Mouse (Mus musculus) telencephalon, adult 2 months (tissue): ENCODE data around the gene Pdpk1.

ENCODE experiments used
- DNase-seq: peaks from one replicate; pipeline ENCODE4 v3.0.0-alpha.2; 2011; ENCODE audit warnings: low read depth, low spot score

Pdpk1 gene

DNA sequence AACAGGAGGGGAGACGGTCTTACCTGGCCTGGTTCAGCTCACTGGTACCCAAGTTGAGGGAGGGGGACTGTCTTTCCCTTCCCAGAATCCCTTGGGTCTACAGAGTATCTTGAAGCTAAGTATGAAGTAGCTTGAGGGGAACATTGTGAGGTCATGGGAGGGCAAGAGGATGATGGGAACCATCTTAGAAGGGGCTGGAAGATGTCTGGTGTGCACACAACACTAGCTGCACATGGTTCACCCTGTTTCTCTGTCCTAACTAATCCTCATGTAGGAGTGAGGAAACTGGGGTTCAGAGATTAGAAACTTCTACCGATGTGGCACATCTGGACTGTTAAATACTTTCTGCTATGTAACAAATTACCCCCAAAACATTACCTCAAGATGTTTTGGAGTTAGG lies at the start of gene Pdpk1:
Pdpk1 (minus strand) TSS at position 101 of the 400 bp plus-strand sequence.
- DNase-seq = no peak

DNA sequence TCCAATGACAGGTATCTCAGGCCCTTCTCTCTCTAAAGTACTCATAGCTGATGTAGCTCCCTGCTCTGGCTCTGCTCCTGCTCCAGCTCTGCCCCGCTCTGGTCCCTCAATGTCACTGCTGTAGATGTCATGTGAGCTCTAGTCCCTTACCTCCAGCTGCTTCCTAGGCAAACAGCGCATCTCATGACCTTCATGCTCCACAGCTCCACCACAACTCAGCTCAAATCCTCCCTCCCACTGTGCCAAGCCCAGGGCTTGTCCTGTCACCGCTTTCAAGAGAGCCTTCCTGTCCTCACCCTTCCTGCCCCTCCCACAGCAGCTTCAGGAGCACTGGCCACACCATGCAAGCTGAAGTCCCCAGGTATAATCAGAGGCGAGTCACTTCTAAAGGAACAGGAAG lies 49.0 kb upstream of the Pdpk1 start:
- no peak for DNase-seq

DNA sequence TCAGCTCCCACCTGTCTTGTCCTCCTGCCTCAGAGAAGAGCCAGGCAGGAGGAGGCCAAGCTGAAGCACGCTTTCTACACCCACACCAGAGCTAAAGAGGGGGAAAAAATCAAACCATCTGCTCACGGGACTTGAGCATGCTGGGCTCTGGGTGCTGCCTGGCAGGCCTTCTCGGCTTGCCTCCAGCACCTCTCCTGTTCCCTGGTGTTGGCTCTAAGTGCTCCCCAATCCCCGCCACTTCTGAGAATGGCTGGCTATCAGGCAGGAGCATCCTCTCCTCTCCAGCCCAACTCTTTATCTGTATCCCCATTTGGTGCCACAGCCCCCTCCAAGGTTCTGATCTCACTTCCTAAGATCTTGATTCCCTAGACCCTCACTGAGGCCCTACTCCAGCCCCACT lies 48.5 kb upstream of the Pdpk1 start:
- peak; percentile 89 for DNase-seq

DNA sequence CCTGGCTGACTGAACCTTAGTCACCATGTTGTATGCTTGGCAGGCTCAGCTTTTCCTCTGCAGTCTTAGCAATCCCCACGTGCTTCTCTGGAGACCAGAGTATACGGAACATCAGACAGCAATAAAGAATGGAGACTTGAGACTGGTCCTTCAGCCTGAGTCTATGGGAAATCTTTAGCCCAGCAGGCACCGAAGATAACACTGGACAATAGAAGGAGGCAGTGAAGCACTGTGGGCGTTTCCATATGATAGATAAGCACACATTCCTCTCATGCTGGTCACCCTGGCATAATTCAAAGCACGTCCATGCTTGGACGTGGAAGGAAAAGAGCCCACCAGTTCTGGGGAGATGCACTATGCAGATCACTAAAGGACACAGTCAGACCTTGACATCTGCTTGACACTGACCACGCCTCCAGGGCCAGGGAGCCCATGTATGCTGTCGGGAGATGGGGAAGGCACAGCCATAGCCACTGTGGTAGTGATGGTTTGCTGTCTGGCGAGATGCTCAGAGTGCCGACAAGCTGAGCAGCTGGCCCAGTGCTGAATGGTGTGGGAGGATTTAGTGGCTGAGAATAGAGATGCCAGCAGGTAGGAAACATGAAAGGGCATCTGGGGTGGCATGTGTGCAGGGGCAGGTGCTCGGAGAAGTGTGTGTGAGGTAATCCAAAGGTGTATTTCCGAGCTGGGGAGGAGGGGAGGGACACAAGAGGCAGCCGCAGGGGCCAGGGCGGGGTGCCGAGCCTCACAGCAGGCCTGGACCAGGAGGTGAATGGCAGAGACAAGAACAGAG lies 46.5 kb upstream of the Pdpk1 start:
- DNase-seq = no peak

DNA sequence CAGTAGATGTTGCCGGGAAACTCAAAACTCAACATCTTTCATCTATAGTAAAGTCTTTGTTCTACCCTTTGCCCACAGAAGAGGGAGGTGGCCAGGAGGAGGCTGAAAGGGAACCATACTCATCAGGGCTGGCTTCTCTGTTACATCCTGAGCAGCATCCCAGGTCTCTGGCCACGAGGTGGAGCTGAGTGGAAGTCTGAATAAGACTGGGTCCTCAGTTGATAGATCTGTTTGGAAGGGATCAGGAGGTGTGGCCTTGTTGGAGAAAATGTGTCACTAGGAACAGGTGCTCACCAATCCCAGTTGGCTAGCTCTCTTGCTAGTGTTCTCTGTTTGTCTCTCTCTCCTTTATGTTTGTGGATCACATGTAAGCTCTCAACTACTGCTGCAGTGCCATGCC lies 44.6 kb upstream of the Pdpk1 start:
- no peak for DNase-seq

DNA sequence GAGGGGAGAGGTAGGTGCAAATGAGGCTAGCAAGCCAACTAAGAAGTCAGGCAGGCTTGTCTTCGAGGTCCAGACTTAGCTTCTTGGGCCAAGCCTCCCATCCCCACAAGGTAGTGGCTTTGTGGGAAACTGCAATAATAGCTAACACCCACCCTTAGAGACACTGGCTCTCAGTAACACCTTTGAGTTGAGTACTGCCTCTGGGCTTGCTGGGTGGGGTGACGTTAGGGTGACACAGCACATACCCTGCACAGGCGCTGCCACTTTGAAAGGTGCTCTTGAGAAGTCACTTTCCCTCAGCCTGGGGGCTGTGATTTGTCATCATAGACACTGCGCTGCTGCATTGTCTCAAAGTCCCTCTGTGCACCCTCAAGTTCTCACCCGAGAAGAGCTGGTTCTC lies 43.0 kb upstream of the Pdpk1 start:
- DNase-seq = no peak

DNA sequence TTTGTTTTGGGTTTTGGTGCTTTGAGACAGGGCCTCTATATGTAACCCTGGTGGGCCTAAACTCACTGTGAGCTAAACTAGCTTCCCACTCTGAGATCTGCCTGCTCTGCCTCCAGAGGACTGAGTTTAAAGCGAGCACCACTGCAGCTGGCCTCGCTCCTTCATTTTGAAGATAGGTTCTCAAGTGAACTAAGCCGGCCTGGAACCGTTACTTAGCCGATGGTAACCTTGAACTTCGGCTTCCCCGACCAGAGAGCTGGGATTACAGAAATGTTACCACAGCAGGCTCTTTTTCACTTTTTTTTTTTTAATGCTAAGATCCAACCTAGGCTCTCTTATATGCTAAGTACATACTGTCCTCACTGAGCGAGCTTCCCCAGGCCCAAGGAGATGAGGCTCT lies 42.5 kb upstream of the Pdpk1 start:
- no peak for DNase-seq

DNA sequence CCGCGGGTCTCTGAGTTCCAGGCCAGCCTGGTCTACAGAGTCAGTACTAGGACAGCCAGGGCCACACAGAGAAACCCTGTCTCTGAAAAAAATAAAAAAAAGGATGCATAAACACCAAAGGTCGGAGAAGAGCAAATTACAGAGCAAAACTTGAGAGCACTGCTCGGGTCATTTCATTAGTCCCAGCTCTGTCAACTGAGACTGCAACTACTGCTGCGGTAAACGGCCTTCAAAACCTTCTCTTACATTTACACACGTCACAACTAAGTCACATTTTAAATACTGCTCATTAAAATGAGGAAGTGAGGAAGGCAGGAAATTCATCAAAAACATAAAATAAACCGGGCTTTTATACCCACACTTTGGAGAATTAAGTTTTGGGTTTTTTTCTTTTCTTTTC lies 42.1 kb upstream of the Pdpk1 start:
- DNase-seq = no peak

DNA sequence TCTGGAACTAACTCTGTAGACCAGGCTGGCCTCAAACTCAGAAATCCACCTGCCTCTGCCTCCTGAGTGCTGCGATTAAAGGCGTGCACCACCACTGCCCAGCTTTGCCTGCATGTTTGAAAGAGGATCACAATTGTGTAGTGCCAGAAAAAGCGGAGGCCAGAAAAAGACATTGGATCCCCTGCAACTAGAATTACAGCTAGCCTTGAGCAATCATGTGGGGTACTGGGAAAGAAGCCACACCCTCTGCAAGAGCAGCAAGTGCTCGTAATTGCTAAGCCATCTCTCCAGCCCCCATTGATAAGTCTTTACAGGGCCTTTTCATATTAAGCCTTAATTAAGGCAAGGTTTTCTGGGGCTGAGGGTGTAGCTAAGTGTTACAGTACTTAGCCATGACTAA lies 40.8 kb upstream of the Pdpk1 start:
- no peak for DNase-seq

DNA sequence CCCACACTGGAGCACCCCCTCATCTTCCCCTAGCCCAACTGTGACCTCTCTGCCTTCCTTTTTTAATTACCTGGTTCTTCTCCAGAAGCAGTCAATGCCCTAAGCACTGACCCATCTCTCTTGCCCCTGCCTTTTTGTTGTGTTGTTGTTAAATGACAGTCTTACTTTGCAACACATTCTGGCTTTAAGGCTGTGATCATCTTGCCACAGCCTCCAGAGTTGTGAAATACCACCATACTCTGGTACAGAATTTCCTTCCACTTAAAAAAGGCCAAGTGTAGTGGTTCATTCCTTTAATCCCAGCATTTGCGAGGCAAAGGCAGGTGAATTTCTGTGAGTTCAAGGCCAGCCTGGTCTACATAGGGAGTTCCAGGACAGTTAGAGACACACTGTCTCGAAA lies 40.2 kb upstream of the Pdpk1 start:
- DNase-seq = no peak

DNA sequence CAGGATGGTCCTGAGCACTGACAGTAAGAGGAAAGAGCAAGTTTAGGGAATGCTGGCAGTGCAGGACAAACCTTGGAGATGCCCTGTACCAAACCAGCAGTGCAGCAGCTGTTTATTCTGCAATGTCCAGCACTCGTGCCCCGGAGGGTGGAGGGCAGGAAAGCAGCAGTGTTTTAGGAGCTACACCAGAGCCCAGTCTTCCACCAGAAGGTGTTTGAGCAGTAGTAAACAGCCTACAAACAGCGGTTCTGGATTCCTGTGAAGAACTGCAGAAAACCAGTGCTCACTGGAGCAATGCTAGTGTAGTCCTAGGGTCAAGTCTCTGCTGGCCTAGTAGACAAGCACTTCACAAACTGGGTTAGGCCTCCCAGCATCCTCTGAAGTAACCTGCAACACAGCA lies 23.5 kb upstream of the Pdpk1 start:
- DNase-seq = no peak

DNA sequence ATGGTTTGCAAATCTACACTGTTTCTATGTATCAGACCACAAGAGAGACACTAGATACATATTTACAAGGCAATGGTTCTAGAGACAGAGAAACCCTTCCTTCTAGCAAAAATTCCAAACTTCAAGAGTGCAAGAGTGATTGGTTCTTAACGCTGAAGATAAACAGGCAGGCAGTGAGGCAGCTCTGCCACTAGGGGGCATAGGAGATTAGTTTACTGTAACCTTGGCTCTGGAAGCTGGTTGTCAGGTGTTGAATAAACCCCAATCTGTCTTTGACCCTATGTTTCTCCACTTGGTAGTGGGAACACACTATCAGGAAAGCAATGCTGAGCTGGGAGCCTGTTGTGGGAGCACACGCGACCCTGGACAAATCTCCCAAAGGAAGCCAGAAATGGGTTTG lies 22.7 kb upstream of the Pdpk1 start:
- DNase-seq = no peak

DNA sequence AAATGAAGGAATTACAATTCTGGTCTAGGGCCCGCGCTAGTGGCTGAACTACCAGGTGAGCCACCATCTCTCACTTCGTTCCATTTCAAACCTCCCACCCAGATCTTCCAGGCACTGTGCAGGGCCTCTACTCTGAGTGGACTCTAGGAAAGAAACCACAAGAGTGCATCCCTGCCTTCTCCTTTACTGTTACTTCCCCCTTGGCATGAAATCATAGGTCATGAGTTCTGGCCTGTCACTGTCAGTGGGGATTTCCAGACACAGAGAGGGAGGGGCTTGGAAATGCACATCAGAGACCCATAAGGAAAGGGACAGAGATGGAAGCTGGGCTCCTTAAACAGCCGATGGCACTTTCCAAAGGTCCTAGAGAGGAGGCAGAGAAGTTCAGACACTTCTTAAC lies 21.0 kb upstream of the Pdpk1 start:
- DNase-seq = no peak

DNA sequence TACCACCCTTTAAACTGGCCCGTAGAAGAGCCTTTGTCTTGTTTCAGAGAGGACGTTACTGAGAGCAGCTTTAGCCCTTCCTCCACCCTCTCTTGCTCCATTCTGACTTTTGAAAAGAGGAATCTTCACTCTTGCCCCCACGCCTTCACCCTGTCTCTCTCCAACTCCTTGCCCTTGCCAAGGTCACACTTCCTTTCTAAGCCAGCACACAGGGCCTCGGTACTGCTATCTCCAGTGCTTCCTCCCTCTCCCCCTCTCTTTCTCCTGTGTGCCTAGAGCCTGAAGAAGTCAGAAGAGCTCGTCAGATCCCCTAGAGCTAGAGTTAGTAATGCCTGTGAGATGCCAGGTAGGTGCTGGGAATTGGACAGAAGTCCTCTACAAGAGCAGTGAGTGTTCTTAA lies 20.0 kb upstream of the Pdpk1 start:
- no peak for DNase-seq

DNA sequence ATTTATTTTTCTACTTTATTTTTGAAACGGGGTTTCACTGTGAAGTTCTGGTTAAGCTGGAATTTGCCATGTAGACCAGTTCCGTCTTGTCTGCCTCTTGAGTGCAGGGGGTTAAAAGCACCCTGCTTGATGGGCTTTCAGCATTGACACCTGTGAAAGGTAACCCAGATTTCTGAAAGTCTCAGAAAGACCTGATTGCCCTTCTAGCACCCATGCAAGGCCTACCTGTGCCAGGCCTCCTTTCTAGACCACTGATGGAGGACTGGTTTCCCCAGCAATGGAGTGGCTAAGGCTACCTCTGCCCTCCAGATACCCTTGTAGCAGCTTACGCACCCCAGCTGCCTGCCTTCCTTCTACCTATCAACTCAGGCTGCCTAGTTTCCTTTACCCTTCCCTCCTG lies 19.4 kb upstream of the Pdpk1 start:
- DNase-seq = no peak

DNA sequence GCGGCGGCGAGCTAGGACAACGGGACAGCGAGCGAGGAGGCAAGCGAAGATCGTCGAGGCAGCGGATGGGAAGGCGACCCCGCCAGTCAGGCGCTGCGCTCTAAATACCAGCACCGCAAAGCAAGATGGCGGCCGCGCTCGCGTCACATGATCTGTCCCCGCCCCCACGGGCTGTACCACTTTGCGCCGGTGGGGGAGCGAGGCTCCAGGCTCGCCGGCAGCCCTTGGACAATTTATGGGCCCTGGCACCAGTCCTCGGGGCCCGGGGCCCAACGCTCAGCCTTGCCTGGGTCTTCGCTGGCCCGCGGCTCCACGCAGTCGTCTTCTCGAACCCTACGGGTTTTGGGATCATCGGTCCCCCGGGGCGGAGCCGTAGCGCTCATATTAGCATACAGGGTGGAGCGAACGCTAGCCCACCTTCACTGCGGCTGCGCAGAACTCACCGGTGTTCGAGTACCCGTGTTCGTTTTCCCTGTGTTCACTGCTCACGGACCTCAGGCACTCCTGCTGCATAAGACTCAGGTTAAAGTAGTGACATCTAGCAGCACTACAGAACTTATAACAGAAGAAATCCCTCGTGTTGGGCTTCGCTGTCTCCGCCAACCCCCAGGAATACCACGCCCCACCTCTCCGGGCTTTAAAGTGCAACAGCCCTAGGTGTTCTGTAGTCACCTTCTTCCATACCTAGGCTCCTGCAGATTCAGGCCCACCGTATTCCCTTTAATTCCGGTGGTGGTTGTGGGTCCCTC lies 18.8 kb upstream of the Pdpk1 start, which contains the start of gene Atp6v0c:
Atp6v0c (minus strand) TSS at position 386 of the 749 bp plus-strand sequence.
- peak; percentile 92 for DNase-seq

DNA sequence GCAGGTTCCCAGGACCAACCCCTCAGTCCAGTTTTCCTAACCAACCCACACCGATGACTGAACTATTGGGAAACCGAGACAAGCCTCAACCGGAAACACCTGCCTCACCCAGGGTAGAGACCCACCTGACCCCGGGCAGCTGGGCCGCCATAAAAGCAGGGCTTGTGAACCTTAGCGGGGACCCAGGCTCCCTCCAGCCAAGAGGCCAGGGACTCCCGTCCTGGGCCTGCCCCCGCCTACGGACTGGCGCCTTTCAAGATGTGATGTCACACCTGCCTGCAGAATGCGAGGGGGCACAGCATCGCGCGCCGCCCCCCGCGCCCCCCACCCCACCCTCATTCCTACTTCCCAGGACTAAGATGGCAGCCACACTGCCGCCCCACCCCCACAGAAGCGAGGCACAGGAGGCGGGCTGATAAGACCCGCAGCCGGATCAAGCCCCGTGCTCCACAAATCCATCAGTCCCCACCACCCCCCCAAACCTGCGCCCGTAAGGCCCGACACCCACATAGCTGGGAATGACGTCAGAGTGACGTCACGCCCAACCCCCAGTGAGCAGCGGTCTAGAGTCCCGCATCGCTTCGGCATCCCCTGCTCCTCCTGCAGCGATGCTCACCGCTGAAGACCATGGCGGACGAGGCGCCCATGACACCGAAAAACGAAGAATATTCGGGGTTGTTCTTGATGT lies 18.0 kb upstream of the Pdpk1 start:
- peak; percentile 47 for DNase-seq

DNA sequence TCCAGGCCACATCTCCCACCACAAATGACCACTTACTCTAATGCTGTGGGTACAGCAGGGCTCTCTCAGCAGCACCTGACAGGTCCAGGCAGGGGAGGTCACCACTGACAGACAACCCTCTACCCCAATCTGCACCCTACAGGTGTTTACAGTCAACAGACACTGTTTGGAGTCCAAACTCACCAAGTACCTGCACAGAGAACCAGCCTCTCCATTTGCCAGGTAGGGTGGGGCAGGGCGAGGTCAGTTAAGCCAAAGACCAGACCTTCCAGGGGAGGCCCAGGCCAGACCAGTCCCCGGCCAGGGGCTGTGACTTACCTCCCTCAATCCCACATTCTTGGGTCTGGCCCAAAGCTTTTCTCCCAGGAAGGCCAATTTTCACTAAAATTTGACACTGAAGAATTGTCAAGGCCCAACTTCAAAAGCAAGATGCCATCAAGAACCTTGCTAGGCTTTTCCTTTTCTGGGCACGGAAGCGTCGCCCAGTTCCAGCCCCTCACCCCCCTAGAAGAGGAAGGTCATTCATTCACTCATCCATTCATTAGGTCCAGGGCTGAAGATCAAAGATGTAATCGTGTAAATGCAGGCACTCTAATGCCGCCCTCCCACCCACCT lies 17.3 kb upstream of the Pdpk1 start:
- no peak for DNase-seq

DNA sequence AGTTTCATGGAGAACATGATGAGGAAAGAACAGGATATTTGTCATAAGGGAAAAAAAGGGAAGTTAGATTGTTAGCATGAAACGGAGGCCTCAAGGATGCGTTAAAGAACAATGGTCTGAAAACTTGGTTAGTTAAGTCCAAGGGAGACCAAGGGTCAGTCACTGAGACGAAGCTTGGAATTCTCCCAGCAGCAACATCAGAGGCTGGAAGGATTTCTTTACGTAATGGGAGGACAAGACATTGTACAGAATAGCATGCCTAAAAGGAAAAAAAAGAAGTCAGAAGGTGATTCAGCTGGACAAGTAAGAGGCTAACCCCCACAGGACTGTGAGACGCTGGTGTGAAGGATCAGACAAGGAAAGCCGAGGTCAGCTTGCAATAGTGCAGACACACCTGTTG lies 16.4 kb upstream of the Pdpk1 start:
- DNase-seq = no peak

DNA sequence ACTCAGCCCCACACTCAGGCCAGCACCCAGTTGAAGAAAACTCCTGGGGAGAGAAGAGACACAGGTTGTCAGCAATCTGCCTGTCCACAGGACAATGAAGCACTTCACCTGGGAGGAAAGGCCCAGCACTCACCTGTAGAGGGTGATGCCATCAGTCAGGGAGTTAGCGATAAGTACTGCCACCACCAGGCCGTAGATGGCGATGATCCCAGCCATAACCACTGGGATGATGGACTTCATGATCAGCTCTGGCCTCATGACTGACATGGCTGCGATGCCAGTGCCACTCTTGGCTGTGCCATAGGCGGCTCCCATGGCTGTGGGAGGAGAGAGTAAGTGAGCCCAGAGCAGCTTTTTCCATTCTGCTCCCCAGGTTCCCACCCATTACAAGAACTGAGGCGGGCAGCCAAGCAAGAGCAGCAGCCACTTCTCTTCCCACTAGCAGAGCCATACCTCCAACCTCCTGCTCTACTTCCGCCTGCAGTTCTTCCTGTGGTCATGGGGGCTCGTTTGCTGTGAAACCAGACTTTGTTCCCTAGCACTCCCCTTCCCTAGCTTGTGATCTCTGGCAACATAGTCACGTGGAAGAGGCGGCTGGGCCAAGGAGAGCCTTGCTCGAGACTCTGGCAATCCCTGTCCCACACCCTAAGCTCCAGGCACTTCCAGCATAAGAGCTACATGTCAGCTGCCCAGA lies 14.0 kb upstream of the Pdpk1 start:
- DNase-seq = no peak

DNA sequence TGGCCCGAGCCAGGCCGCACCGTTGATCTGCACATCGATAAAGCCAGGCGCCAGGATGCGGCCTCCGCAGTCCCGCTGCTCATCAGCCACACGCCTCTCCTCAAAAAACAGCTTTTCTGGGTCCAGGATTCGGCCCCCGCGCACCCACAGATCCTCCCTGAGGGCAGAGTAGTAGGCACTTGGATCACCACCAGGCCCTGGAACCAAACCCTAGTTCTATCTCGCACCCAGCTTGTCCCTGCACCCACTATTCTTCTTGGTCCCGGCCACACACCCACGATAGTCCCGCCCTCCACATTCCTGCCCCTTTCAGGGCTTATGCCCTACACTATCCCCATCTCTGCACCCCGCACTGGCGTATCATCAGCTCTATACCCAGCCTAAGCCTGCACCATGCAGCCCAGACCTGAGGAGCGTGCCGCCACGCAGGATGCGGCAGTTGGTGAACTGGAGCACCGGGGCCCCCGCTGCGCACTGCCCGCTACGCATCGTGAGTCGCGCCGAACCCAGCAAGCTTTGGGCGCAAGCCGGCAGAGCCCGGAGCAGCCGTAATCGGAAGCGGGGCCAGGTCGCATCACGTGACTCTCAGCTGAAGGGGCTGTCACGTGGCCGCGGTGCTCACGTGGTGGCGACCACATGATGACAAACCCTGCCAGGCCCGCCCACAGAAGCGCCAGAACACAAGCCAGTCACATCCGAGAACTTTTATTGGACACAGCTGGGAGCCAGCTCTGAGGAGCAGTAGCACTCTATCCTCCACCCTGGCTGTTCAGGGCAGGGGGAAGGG lies 12.6 kb upstream of the Pdpk1 start, which contains the start of gene Amdhd2:
Amdhd2 (minus strand) TSS at position 591 of the 787 bp plus-strand sequence.
- peak; percentile 94 for DNase-seq
